8 mouse cellular contexts compared by ENCODE assay signal in the genomic region with DNA sequence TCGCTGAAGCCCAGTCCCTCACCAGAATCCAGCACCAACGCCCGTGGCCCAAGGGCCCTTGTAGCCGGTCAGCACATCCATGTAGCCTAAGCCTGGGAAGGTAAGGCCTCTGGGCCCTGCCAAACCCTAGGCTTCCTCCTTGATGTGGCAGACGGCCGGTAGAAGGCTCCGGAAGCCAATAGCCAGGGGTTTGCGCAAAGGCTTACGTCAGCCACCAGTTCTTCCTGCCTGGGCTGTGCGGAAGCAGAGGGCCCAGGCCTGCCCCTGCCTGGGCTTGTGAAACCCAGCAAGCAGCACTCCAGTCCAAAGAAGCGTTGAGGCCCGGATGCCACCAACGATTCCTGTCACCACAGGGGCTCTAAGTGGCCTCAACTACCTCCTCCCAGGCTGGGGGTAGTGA. TPM values are rescaled to one million over a fixed set of nuclear protein-coding genes. Genes with fewer than 3 reads are reported as not detected.
DNase-seq lines count a peak whose midpoint lies in the region; ATAC-seq and TF ChIP-seq lines count a peak whose summit lies in the region.

No protein-coding gene starts in this region.

- H3K4me2 ChIP-seq in kidney, embryonic 14.5 days (replicated peaks; ENCODE audit: low read depth, low read length): no peak overlapping the region
- H3K4me2 ChIP-seq in liver, embryonic 12.5 days: peak overlapping the region; percentile 49

- no peak overlapping the region for H3K9ac ChIP-seq in kidney, embryonic 14.5 days (ENCODE audit: low read depth, low read length)
- peak overlapping the region; percentile 44; the same call in 1 of the 2 replicates for H3K9ac ChIP-seq in liver, embryonic 12.5 days

- TF ChIP-seq POLR2A in kidney, adult 2 months (IDR thresholded peaks at IDR 0.05; ENCODE audit: low read depth, low read length): no peak

- TF ChIP-seq CTCF in kidney, adult 2 months (conservative IDR thresholded peaks at IDR 0.05; ENCODE audit: insufficient read depth, insufficient read length, low read depth, low read length): no peak

- peak; percentile 52 for DNase-seq in kidney, adult 2 months
- DNase-seq in brain, adult 2 months (ENCODE audit: low read depth, low spot score): peak; percentile 45
- no peak for DNase-seq in urinary bladder, adult 2 months (ENCODE audit: low spot score)
- DNase-seq in cerebellum, adult 8-10 months: no peak
- DNase-seq in layer of hippocampus, postnatal 36 days: no peak

- no peak overlapping the region for H3K27ac ChIP-seq in kidney, adult 2 months (ENCODE audit: insufficient read depth, low read depth, low read length)
- no peak overlapping the region for H3K27ac ChIP-seq in kidney, embryonic 14.5 days (ENCODE audit: low read depth, low read length)
- H3K27ac ChIP-seq in liver, embryonic 12.5 days: peak overlapping the region; percentile 47

- H3K27me3 ChIP-seq in kidney, adult 2 months (replicated peaks; ENCODE audit: control insufficient read depth, insufficient read depth, low read length): no peaks in the 10 kb centered on the region
- H3K27me3 ChIP-seq in kidney, embryonic 14.5 days (ENCODE audit: control insufficient read depth, insufficient read depth, low read length): no peaks in the 10 kb centered on the region
- no peaks in the 10 kb centered on the region for H3K27me3 ChIP-seq in liver, embryonic 12.5 days (replicated peaks)

- no peak for ATAC-seq in kidney, embryonic 14.5 days (ENCODE audit: low FRiP score, low TSS enrichment)
- 0 out of 2 replicates have a peak, but pooled peaks have one; percentile 48 for ATAC-seq in liver, embryonic 12.5 days
- peak; percentile 92 for ATAC-seq in neutrophil, adult 5-6 weeks (ENCODE audit: extremely low read depth, insufficient number of reproducible peaks, low FRiP score, poor library complexity, severe bottlenecking)

- WGBS in kidney, adult 2 months: 70% methylated on average over 13 of the region's 13 CpGs
- WGBS in kidney, embryonic 14.5 days: 87% methylated on average over 13 of the region's 13 CpGs
- 49% methylated on average over 13 of the region's 13 CpGs for WGBS in liver, embryonic 12.5 days (ENCODE audit: insufficient replicate concordance)

- H3K4me3 ChIP-seq in kidney, adult 2 months (ENCODE audit: insufficient read depth, low read depth, low read length): no peak overlapping the region
- H3K4me3 ChIP-seq in kidney, embryonic 14.5 days (ENCODE audit: low read length): no peak overlapping the region
- peak overlapping the region; percentile 26 for H3K4me3 ChIP-seq in liver, embryonic 12.5 days

- H3K9me3 ChIP-seq in kidney, embryonic 14.5 days (ENCODE audit: control insufficient read depth, low read length): no peaks in the 10 kb centered on the region
- no peaks in the 10 kb centered on the region for H3K9me3 ChIP-seq in liver, embryonic 12.5 days (replicated peaks)

- H3K36me3 ChIP-seq in kidney, adult 2 months (ENCODE audit: control insufficient read depth, insufficient read depth, low read length): no peaks in the 10 kb centered on the region
- peaks cover 12% of the 10 kb centered on the region; the same call in 1 of the 2 replicates for H3K36me3 ChIP-seq in kidney, embryonic 14.5 days (ENCODE audit: control insufficient read depth, insufficient read depth, low read length)
- H3K36me3 ChIP-seq in liver, embryonic 12.5 days: peaks cover 15% of the 10 kb centered on the region

- H3K4me1 ChIP-seq in kidney, adult 2 months (ENCODE audit: control insufficient read depth, insufficient read depth, low read length): peaks cover 17% of the 10 kb centered on the region
- H3K4me1 ChIP-seq in kidney, embryonic 14.5 days (ENCODE audit: control insufficient read depth, insufficient read depth, low read length): 0 out of 2 replicates have a peak, but pooled peaks cover 2% of the 10 kb centered on the region
- H3K4me1 ChIP-seq in liver, embryonic 12.5 days: peaks cover 57% of the 10 kb centered on the region

RNA-seq across cellular contexts. Expression of gene Tnrc18, which starts 22.9 kb away (rescaled TPM):
- polyA plus RNA-seq in kidney, adult 2 months (2012; rRNA removed): 32.1 and 40.8 TPM in 2 replicates
- polyA plus RNA-seq in kidney, embryonic 14.5 days (2014; fragmentation: Nextera tagmentation; extraction: Ambion mirVana): 32.7 and 41.1 TPM in 2 replicates
- polyA plus RNA-seq in liver, embryonic 12.5 days (2016; fragmentation: Nextera tagmentation; extraction: Ambion mirVana): 8.8 and 8.9 TPM in 2 replicates
- 53.8 and 57.5 TPM in 2 replicates for total RNA-seq in neutrophil, adult 5-6 weeks (2017)
- 21.4 and 49.1 TPM in 2 replicates for polyA plus RNA-seq in urinary bladder, adult 2 months (2012; rRNA removed)
- total RNA-seq in layer of hippocampus, postnatal 36 days (2021): 100 to 1,000 TPM; 146 to 156 TPM

Comparison
In these comparisons a context has a peak if more than half of its experiments do, and no peak if none do; other contexts are left out.
1. DNase-seq: peak in kidney, adult 2 months (single experiment) and brain, adult 2 months (single experiment); none in urinary bladder, adult 2 months (single experiment), cerebellum, adult 8-10 months (single experiment) and layer of hippocampus, postnatal 36 days (0 of 2).